Mouse (Mus musculus) CH12F3 (cell line): Measurements from ENCODE around the gene Rpl3.

ENCODE experiments used
- in situ Hi-C: fragments of 300-500 bp; cut with MboI; formaldehyde crosslinking; loops from 2 replicates; pipeline ENCODE4 v1.14.3; 2020; ENCODE audit warnings: low sequenced_read_pairs

The Rpl3 gene

GRCm38 (mm10) chr15:80045749-80046148 lies 45.9 kb downstream of the Rpl3 start:
- in situ Hi-C loops, result no loop called here

DNA sequence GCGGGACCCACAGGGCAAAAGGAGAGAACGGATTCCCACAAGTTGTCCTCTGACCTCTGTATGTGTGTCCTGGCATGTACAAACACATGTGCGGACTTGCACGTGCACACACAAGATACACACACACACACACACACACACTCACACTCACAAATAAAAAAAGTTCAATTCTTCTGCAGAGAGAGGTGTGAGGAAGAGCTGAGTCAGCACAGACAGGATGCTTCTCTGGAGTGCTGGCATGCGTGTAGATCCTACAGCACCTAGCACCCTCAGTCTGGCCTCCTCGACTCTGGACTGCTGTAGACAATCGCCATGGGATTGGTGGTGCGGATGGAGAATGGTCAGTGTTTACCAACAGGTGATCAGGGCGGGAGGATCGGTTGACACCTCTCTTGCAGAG lies 47.4 kb downstream of the Rpl3 start:
- in situ Hi-C loops, result no loop called here

- in situ Hi-C loops, result no loop called here
Observed at GRCm38 (mm10) chr15:80042152-80042551, 49.5 kb downstream of the Rpl3 start.

- in situ Hi-C loops, result no loop called here
Observed at GRCm38 (mm10) chr15:80038110-80038391, 53.6 kb downstream of the Rpl3 start.

- in situ Hi-C loops, result no loop called here
Observed at GRCm38 (mm10) chr15:80037255-80038109, 54.2 kb downstream of the Rpl3 start.

DNA sequence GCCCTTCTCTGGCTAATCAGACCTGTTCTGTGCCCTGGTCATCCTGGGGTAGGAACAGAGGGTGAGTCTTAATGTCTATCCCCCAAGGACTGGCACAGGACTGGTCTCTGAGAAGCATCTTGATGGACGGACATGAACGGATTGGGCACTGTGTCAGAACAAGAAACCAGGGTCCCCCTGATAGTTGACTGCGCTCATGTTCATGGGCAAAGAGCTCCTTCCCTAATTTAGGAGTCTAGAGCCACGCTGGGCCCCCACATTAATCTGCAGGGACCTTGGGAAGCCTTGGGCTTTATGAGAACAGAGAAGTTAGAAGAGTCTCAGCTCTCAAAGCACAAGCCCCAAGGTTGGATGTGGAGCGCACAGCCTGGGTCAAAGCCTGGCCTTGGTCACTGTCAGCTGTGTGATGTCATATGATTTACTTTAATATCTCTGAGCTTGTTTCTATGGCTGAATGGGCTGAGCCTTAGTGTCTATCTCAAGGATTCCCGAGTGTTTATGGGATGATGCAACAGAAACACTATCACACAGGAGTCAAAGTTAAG lies 56.3 kb downstream of the Rpl3 start:
- in situ Hi-C loops, result no loop called here

GRCm38 (mm10) chr15:80034913-80035312 lies 56.8 kb downstream of the Rpl3 start:
- in situ Hi-C loops, result no loop called here

- in situ Hi-C loops, result no loop called here
Observed at GRCm38 (mm10) chr15:80034366-80034765, 57.3 kb downstream of the Rpl3 start.

- in situ Hi-C loops, result no loop called here
Observed at GRCm38 (mm10) chr15:80031133-80031532, 60.5 kb downstream of the Rpl3 start.

DNA sequence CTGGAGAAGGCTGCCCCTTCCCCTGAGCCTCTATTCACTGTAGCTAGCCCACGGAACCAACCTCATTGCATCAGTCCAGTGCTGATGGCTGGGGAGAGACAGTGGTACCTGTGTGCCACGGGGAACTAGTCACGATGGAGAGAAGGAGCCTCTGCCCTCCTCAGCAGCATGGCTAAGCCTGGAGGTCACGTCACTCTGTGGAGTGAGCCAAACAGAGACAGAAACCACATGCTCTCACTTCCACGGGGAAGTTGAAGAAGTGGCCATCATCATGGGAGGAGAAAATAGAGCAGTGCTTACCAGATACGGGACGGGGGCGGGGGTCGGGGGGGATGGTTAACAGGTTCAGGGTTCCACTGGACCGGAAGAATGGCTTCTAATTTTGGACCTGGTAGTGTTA lies 61.3 kb downstream of the Rpl3 start:
- in situ Hi-C loops, result no loop called here

GRCm38 (mm10) chr15:80028862-80029261 lies 62.8 kb downstream of the Rpl3 start:
- in situ Hi-C loops, result no loop called here
